Mouse (Mus musculus): ENCODE results near the gene 2900026A02Rik. TPM values are rescaled to one million over a fixed set of nuclear protein-coding genes. Genes with fewer than 3 reads are reported as not detected.

Gene 2900026A02Rik
- polyA plus RNA-seq, 1 experiment from 2014 or later: 2.9 TPM

- Histone ChIP-seq H3K4me2 (replicated peaks) (no peak overlapping the region), H3K9me3 (no peaks in the 10 kb centered on the region), H3K36me3 (no peaks in the 10 kb centered on the region), H3K9ac (replicated peaks) (no peak overlapping the region), H3K4me1 (peaks cover 19% of the 10 kb centered on the region), H3K27ac (replicated peaks) (peak overlapping the region; percentile 77), H3K4me3 (no peak overlapping the region), H3K27me3 (no peaks in the 10 kb centered on the region)
- ATAC-seq (ENCODE audit: low FRiP score, low read depth): peak; percentile 93
- WGBS: 9% methylated on average over 5 of the region's 5 CpGs
Observed at GRCm38 (mm10) chr5:113041567-113042071, 179.4 kb downstream of the 2900026A02Rik start.

- Histone ChIP-seq H3K9me3 (no peaks in the 10 kb centered on the region), H3K4me1 (peaks cover 18% of the 10 kb centered on the region), H3K4me2 (replicated peaks) (no peak overlapping the region), H3K27me3 (no peaks in the 10 kb centered on the region), H3K4me3 (no peak overlapping the region), H3K27ac (replicated peaks) (peak overlapping the region; percentile 77), H3K36me3 (no peaks in the 10 kb centered on the region), H3K9ac (replicated peaks) (no peak overlapping the region)
- WGBS: 79% methylated on average over 6 of the region's 6 CpGs
- ATAC-seq (ENCODE audit: low FRiP score, low read depth): no peak
Observed at GRCm38 (mm10) chr5:113040776-113041175, 180.3 kb downstream of the 2900026A02Rik start.

DNA sequence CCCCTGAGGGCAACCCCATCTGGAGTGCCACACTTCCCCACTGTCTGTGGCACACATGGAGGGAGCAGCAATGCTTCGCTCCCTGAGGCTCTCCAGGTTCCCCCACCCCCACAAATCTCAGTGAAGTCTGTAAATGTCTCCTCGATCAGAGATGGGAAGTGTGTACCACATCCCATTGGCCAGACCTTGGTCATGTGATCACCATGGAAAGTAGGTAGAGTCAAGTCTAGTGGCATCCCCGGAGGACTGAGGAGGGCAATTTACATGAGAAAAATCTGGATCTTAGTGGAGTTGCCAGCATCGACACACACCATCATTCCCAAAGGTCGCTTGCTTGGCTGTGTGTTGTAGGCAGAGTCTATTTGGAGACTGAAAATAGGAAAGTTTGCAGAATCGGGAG lies 182.4 kb downstream of the 2900026A02Rik start:
- Histone ChIP-seq H3K4me1 (peaks cover 31% of the 10 kb centered on the region), H3K36me3 (no peaks in the 10 kb centered on the region), H3K4me2 (replicated peaks) (no peak overlapping the region), H3K27me3 (no peaks in the 10 kb centered on the region), H3K4me3 (no peak overlapping the region), H3K27ac (replicated peaks) (no peak overlapping the region), H3K9me3 (no peaks in the 10 kb centered on the region), H3K9ac (replicated peaks) (no peak overlapping the region)
- no peak for ATAC-seq (ENCODE audit: low FRiP score, low read depth)
- WGBS: 83% methylated on average over 6 of the region's 6 CpGs

Other genes with a start within 250 kb of the 2900026A02Rik start
- gene Grk3, start 205.4 kb downstream of the 2900026A02Rik start, polyA plus RNA-seq (2016; fragmentation: Nextera tagmentation; extraction: Ambion mirVana): 10.4 and 10.6 TPM in 2 replicates
- gene Crybb2, start 151.1 kb downstream of the 2900026A02Rik start, polyA plus RNA-seq (2016; fragmentation: Nextera tagmentation; extraction: Ambion mirVana): not detected in 2 replicates
- gene Crybb3, start 139.7 kb downstream of the 2900026A02Rik start, polyA plus RNA-seq (2016; fragmentation: Nextera tagmentation; extraction: Ambion mirVana): 0.24 TPM in 1 of 2 replicates, not detected in the other
- gene Tmem211, start 5.7 kb upstream of the 2900026A02Rik start, polyA plus RNA-seq (2016; fragmentation: Nextera tagmentation; extraction: Ambion mirVana): 0.12 and 0.13 TPM in 2 replicates
- 16.1 and 19.5 TPM in 2 replicates for gene Sgsm1, start 89.5 kb upstream of the 2900026A02Rik start, polyA plus RNA-seq (2016; fragmentation: Nextera tagmentation; extraction: Ambion mirVana)
- not detected in 2 replicates for gene Aym1, start 136.1 kb upstream of the 2900026A02Rik start, polyA plus RNA-seq (2016; fragmentation: Nextera tagmentation; extraction: Ambion mirVana)

Measured in midbrain, embryonic 12.5 days (tissue).